Mouse (Mus musculus) intestine, embryonic 14.5 days (tissue): ENCODE data around the gene Gpr132. TPM values are rescaled to one million over a fixed set of nuclear protein-coding genes. Genes with fewer than 3 reads are reported as not detected.

Source experiments
- ATAC-seq: fragments of 200-750 bp; cut with Nextera tagmentation; replicated peaks from 2 replicates; pipeline ENCODE4 v1.8.0; 2017; ENCODE audit warnings: low read depth, moderate number of reproducible peaks, moderate TSS enrichment, moderate library complexity; ENCODE audit not compliant: low FRiP score, low TSS enrichment
- DNase-seq: peaks from one replicate; pipeline ENCODE4 v3.0.0-alpha.2; 2018; ENCODE audit warnings: low spot score
- H3K27ac ChIP-seq: fragments of 300-500 bp; sonication (generic); 2 replicates; pipeline ENCODE4 v1.5.1; 2014; ENCODE audit warnings: low read depth, mild to moderate bottlenecking, control low read depth
- H3K27me3 ChIP-seq: fragments of 300-500 bp; sonication (generic); replicated peaks from 2 replicates; pipeline ENCODE4 v1.6.1; 2014; ENCODE audit warnings: low read length, control low read depth; ENCODE audit not compliant: control insufficient read depth, insufficient read depth
- H3K36me3 ChIP-seq: fragments of 300-500 bp; sonication (generic); 2 replicates; pipeline ENCODE4 v1.6.1; 2014; ENCODE audit warnings: low read length, control low read depth; ENCODE audit not compliant: control insufficient read depth, insufficient read depth
- H3K4me1 ChIP-seq: fragments of 300-500 bp; sonication (generic); replicated peaks from 2 replicates; pipeline ENCODE4 v1.6.1; 2014; ENCODE audit warnings: low read length, control low read depth, mixed read lengths; ENCODE audit not compliant: control insufficient read depth, insufficient read depth
- H3K4me2 ChIP-seq: fragments of 300-500 bp; sonication (generic); 2 replicates; pipeline ENCODE4 v1.6.1; 2014; ENCODE audit warnings: low read length
- H3K4me3 ChIP-seq: fragments of 300-500 bp; sonication (generic); 2 replicates; pipeline ENCODE4 v1.5.1; 2014; ENCODE audit warnings: low read depth, low read length, control low read depth, mixed read lengths
- H3K9ac ChIP-seq: fragments of 300-500 bp; sonication (generic); 2 replicates; pipeline ENCODE4 v1.6.1; 2014; ENCODE audit warnings: mild to moderate bottlenecking, low read length
- H3K9me3 ChIP-seq: fragments of 300-500 bp; sonication (generic); 2 replicates; pipeline ENCODE4 v1.6.1; 2016; ENCODE audit warnings: low read length, control low read depth; ENCODE audit not compliant: control insufficient read depth
- WGBS: fragments of 180-500 bp; shearing (Covaris S2); extraction: QIAGEN DNeasy Blood & Tissue Kit; methylation state at CpG from one replicate; pipeline ENCODE4 v1.1.7; 2014; 5-methylcytosine and 5-hydroxymethylcytosine counted together
- polyA plus RNA-seq: library from polyadenylated mRNA; unstranded; fragments of >200 nt; fragmentation: Nextera tagmentation; extraction: Ambion mirVana; gene quantifications from 2 replicates; pipeline ENCODE4 v1.2.1, GENCODE M21; 2014

Gene Gpr132
- polyA plus RNA-seq, 1 experiment from 2014 or later: 0.50 TPM

- WGBS: 74% methylated on average over 25 of the region's 25 CpGs
- Histone ChIP-seq H3K4me1 (no peaks in the 10 kb centered on the region), H3K27me3 (no peaks in the 10 kb centered on the region), H3K9ac (no peak overlapping the region), H3K27ac (no peak overlapping the region), H3K4me3 (no peak overlapping the region), H3K36me3 (no peaks in the 10 kb centered on the region), H3K9me3 (no peaks in the 10 kb centered on the region), H3K4me2 (no peak overlapping the region)
- ATAC-seq: no peak
- DNase-seq: no peak
Observed at GRCm38 (mm10) chr12:112840209-112841086, 27.6 kb downstream of the Gpr132 start.

DNA sequence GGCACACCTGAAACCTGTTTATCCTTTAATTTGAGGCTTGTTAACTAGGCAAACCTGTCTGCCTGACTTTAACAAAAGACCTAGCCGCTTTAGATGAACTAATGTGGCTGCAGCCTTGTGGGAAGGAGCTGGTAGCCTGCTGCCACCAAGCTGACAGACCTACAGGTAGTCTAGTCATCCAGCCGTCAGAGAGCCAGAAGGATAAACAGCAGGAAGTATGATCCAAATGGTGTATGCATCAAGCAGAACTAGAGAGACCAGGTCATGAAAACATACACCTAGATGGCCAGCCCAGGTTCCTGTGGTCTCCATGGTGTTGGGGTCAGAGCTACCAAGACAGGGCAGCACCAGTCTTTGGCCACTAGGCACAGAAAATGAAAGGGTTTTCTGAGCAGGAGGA lies 33.0 kb downstream of the Gpr132 start:
- ATAC-seq: no peak
- Histone ChIP-seq H3K36me3 (peaks cover 6% of the 10 kb centered on the region), H3K9me3 (no peaks in the 10 kb centered on the region), H3K9ac (no peak overlapping the region), H3K4me1 (peaks cover 7% of the 10 kb centered on the region), H3K4me3 (no peak overlapping the region), H3K27me3 (no peaks in the 10 kb centered on the region), H3K27ac (no peak overlapping the region), H3K4me2 (no peak overlapping the region)
- no peak for DNase-seq
- WGBS: 62% methylated on average over 2 of the region's 2 CpGs

DNA sequence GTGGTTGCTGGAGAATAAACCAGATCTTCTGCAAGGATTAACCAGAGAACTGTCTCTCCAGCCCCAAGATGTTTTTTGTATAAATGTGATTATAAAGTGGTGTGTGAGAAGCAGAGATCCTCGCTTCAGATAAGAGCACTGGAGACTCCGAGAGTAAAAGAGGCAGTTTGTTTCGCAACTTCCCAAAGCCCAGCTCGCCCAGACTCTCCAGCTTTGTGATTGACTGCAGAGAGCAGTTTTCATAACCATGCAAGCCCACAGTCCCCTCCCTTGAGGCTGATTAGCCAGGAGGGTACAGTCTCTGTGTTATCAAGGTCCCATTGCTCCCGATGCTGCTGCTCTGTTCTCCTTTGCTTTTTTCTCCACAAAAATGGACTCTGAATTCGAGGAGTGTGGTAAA lies 34.5 kb downstream of the Gpr132 start:
- H3K4me3 ChIP-seq: no peak overlapping the region
- peaks cover 7% of the 10 kb centered on the region for H3K4me1 ChIP-seq
- H3K27ac ChIP-seq: no peak overlapping the region
- H3K9ac ChIP-seq: no peak overlapping the region
- ATAC-seq: no peak
- no peak overlapping the region for H3K4me2 ChIP-seq
- WGBS: 84% methylated on average over 6 of the region's 6 CpGs
- H3K9me3 ChIP-seq: no peaks in the 10 kb centered on the region
- no peaks in the 10 kb centered on the region for H3K27me3 ChIP-seq
- DNase-seq: no peak
- H3K36me3 ChIP-seq: peaks cover 6% of the 10 kb centered on the region

GRCm38 (mm10) chr12:112832411-112832810 lies 35.6 kb downstream of the Gpr132 start:
- peaks cover 10% of the 10 kb centered on the region for H3K36me3 ChIP-seq
- whole genome bisulfite sequencing: 91% methylated on average over 5 of the region's 5 CpGs
- H3K4me1 ChIP-seq: peaks cover 13% of the 10 kb centered on the region
- no peaks in the 10 kb centered on the region for H3K9me3 ChIP-seq
- DNase-seq (no peak), ATAC-seq (no peak)
- no peak overlapping the region for H3K4me2 ChIP-seq
- no peak overlapping the region for H3K27ac ChIP-seq
- H3K27me3 ChIP-seq: no peaks in the 10 kb centered on the region
- H3K4me3 ChIP-seq: no peak overlapping the region
- H3K9ac ChIP-seq: no peak overlapping the region

DNA sequence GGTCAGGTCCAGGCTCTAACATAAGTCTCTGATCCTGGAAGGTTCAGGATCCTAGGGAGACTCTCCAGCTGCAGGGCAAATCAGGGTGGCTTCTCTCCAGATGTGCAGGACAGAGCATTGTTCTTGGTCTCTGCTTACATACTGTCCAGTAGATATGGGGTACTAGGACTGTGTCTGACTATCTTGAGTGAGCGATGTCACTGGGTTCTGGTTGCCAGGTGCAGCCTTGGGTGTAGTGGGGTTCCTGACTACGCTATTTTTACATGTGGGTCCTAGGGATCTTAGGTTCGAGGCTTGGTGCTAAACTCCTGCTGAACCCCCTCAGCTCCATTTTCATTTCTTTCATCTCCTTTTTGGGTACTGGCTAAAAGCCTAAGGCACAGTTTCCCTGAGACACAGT lies 37.5 kb downstream of the Gpr132 start:
- peak overlapping the region; percentile 99 for H3K4me3 ChIP-seq
- 92% methylated on average over 3 of the region's 3 CpGs for WGBS
- ATAC-seq: no peak

GRCm38 (mm10) chr12:112830141-112830540 lies 37.9 kb downstream of the Gpr132 start:
- Histone ChIP-seq H3K36me3 (peaks cover 29% of the 10 kb centered on the region), H3K4me2 (peak overlapping the region; percentile 56), H3K27ac (no peak overlapping the region), H3K9me3 (no peaks in the 10 kb centered on the region), H3K4me1 (peaks cover 29% of the 10 kb centered on the region), H3K4me3 (peak overlapping the region; percentile 99), H3K27me3 (no peaks in the 10 kb centered on the region), H3K9ac (peak overlapping the region; percentile 79)
- WGBS: 22% methylated on average over 2 of the region's 2 CpGs
- ATAC-seq: no peak
- DNase-seq: no peak

More for the DNA sequence above, 37.5 kb downstream of the Gpr132 start:
- Histone ChIP-seq H3K27ac (no peak overlapping the region), H3K9me3 (no peaks in the 10 kb centered on the region), H3K4me2 (peak overlapping the region; percentile 56), H3K27me3 (no peaks in the 10 kb centered on the region), H3K36me3 (peaks cover 29% of the 10 kb centered on the region), H3K9ac (peak overlapping the region; percentile 79), H3K4me1 (peaks cover 29% of the 10 kb centered on the region)
- DNase-seq: no peak

DNA sequence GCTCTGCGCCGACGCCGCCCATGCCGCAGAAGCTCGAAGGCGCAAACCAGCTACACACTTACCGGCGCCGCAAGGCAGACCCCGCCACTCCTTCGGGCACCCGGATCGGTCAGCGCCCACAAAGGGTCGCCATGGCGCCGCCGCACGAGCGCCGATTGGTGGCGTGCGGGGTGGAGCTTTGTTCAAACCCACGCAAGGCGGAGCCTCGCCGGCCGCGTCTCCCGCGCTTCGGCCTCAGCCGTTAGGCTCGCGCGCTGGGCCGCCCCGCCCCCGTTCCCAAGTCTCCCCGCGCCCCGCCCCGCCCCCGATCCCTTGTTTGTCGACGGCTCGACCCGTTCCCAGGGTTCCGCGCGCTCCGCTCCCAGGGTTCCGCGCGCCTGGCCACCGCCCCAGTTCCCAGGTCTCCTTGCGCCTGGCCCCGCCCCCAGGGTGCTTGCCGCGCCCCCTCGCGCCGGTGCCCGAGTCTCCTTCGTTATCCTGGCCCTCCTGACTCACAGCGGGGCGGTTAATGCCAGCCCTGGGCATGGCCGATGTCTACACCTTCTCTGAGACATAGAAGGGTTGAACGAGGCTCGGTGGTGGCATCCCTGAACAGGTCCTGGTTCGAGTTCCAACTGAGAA lies 38.7 kb downstream of the Gpr132 start, which contains the start of gene Cdca4:
TSS of gene Cdca4 (minus strand) at position 180 of the 621 bp plus-strand sequence.
- WGBS: under 1% methylated on average over 65 of the region's 72 CpGs
- H3K36me3 ChIP-seq: peaks cover 33% of the 10 kb centered on the region
- H3K9me3 ChIP-seq: no peaks in the 10 kb centered on the region
- H3K4me3 ChIP-seq: peak within 1 kb of the TSS; percentile 99
- H3K27me3 ChIP-seq: no peaks in the 10 kb centered on the region
- peaks cover 29% of the 10 kb centered on the region for H3K4me1 ChIP-seq
- H3K9ac ChIP-seq: peak within 1 kb of the TSS; percentile 97
- H3K4me2 ChIP-seq: peak within 1 kb of the TSS; percentile 73
- DNase-seq: peak; percentile 97
- H3K27ac ChIP-seq: peak within 1 kb of the TSS; percentile 90
- peak; percentile 97 for ATAC-seq

DNA sequence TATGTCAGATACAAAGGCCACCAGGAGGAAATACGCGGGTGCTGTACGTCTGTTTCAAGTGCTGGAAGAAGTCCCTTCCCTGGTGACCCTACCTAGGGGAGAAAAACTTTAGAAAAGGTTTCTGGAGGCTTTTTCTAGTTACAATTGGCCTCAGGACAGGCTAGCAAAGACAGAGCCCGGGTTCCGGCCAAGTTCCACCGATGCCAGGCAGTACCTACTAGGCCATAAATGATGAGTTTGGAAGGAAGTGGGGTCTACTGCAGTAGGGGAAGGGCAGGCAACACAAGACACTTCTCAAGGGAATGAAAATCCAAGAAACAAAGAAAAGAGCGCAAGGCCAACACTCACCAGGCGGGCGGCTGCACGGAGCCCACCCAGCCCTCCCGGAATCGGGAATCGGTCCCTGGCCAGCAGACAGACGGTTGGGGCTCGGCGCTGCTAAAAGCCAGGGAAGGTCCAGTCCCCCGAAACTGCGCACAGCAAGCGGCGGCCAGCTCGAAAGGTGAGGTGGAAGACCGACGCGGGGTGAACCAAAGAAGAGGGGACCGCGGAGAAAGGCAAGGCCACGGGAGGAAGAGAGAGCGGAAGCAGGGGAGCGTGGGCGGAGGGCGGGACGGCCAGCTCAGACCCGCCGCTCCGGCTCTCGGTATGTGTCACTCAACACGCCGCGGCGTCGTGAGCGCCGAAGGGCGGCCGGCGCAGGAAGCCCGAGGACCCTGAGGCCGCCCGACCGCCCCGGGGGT lies 39.4 kb downstream of the Gpr132 start:
- under 1% methylated on average over 50 of the region's 51 CpGs for WGBS
- DNase-seq: no peak
- peak; percentile 80 for ATAC-seq

More for the DNA sequence above, 39.4 kb downstream of the Gpr132 start:
- Histone ChIP-seq H3K36me3 (peaks cover 40% of the 10 kb centered on the region), H3K9me3 (no peaks in the 10 kb centered on the region), H3K4me1 (peaks cover 29% of the 10 kb centered on the region), H3K27ac (peak overlapping the region; percentile 90), H3K4me3 (peak overlapping the region; percentile 99), H3K27me3 (no peaks in the 10 kb centered on the region), H3K4me2 (peak overlapping the region; percentile 73), H3K9ac (peak overlapping the region; percentile 97)
